Mouse (Mus musculus) cerebellum, adult 11 months (tissue): ENCODE measurements at regions not wholly inside any gene's neighbourhood (a gene's known extent, or its start where the extent isn't known, plus 50 kb on each side); places are given as distances from the start of the nearest gene placed in this dataset.

Experiments used
- DNase-seq: peaks from one replicate; pipeline ENCODE4 v3.0.0; 2022

GRCm38 (mm10) chr9:68254218-68254617 is 399.4 kb upstream of the Rora start:
- no peak for DNase-seq

GRCm38 (mm10) chr9:68268551-68268950 is 385.0 kb upstream of the Rora start:
- no peak for DNase-seq

- DNase-seq: no peak
Observed at GRCm38 (mm10) chr9:68302232-68302925, 351.2 kb upstream of the Rora start.

- DNase-seq: no peak
Observed at GRCm38 (mm10) chr9:68330721-68331120, 322.9 kb upstream of the Rora start.

GRCm38 (mm10) chr9:68340921-68341320 is 312.7 kb upstream of the Rora start:
- DNase-seq: no peak

- no peak for DNase-seq
Observed at GRCm38 (mm10) chr9:68341511-68341910, 312.1 kb upstream of the Rora start.

- DNase-seq: no peak
Observed at GRCm38 (mm10) chr9:68347426-68347825, 306.2 kb upstream of the Rora start.

- no peak for DNase-seq
Observed at GRCm38 (mm10) chr9:68351466-68351865, 302.1 kb upstream of the Rora start.

GRCm38 (mm10) chr9:68354470-68354869 is 299.1 kb upstream of the Rora start:
- DNase-seq: no peak

GRCm38 (mm10) chr9:68356078-68356477 is 297.5 kb upstream of the Rora start:
- DNase-seq: no peak

- DNase-seq: peak; percentile 21
Observed at GRCm38 (mm10) chr9:68357231-68357630, 296.4 kb upstream of the Rora start.

- no peak for DNase-seq
Observed at GRCm38 (mm10) chr9:68366973-68367372, 286.6 kb upstream of the Rora start.

- no peak for DNase-seq
Observed at GRCm38 (mm10) chr9:68367556-68367955, 286.0 kb upstream of the Rora start.

GRCm38 (mm10) chr9:68372726-68373125 is 280.9 kb upstream of the Rora start:
- DNase-seq: no peak

- no peak for DNase-seq
Observed at GRCm38 (mm10) chr9:68376222-68376621, 277.4 kb upstream of the Rora start.

GRCm38 (mm10) chr9:68381871-68382270 is 271.7 kb upstream of the Rora start:
- no peak for DNase-seq

- peak; percentile 53 for DNase-seq
Observed at GRCm38 (mm10) chr9:68400930-68401329, 252.7 kb upstream of the Rora start.

- no peak for DNase-seq
Observed at GRCm38 (mm10) chr9:68402176-68402845, 251.3 kb upstream of the Rora start.

GRCm38 (mm10) chr9:68402981-68403380 is 250.6 kb upstream of the Rora start:
- DNase-seq: no peak

- DNase-seq: no peak
Observed at GRCm38 (mm10) chr9:68403516-68403915, 250.1 kb upstream of the Rora start.

GRCm38 (mm10) chr9:68409786-68410185 is 243.8 kb upstream of the Rora start:
- DNase-seq: no peak

- no peak for DNase-seq
Observed at GRCm38 (mm10) chr9:68426286-68426685, 227.3 kb upstream of the Rora start.

- DNase-seq: no peak
Observed at GRCm38 (mm10) chr9:68462755-68463154, 190.8 kb upstream of the Rora start.

GRCm38 (mm10) chr9:68463637-68464304 is 189.8 kb upstream of the Rora start:
- DNase-seq: no peak
